Mouse (Mus musculus) lung, adult 2 months (tissue): ENCODE measurements around the gene Ube2b.

ENCODE experiments used
- CTCF ChIP-seq: fragments of 200-500 bp; IDR thresholded peaks from 2 replicates; pipeline ENCODE4 v1.5.1; 2011; ENCODE audit warnings: mild to moderate bottlenecking, low read length, control low read depth; ENCODE audit not compliant: insufficient read depth
- POLR2A ChIP-seq: fragments of 200-500 bp; IDR thresholded peaks from 2 replicates; pipeline ENCODE4 v1.6.1; 2011; ENCODE audit warnings: low read depth, mild to moderate bottlenecking, control low read depth, low read length, borderline replicate concordance; ENCODE audit errors: extremely low read depth

- no peak for TF ChIP-seq CTCF
- TF ChIP-seq POLR2A = no peak
Measured at GRCm38 (mm10) chr11:51959511-51959910, 41.1 kb downstream of the Ube2b start.
